Mouse (Mus musculus) spleen, adult 18-20 months (tissue): ENCODE measurements around the gene Cryaa.
A peak's percentile ranks its signal among the peaks of the same experiment; 100 is the strongest.

Experiments
- DNase-seq, 2 experiments: peaks; one replicate each; pipeline ENCODE4 v3.0.0; 2022; ENCODE audit warnings: mixed read lengths in 2 of 2

The Cryaa gene

DNA sequence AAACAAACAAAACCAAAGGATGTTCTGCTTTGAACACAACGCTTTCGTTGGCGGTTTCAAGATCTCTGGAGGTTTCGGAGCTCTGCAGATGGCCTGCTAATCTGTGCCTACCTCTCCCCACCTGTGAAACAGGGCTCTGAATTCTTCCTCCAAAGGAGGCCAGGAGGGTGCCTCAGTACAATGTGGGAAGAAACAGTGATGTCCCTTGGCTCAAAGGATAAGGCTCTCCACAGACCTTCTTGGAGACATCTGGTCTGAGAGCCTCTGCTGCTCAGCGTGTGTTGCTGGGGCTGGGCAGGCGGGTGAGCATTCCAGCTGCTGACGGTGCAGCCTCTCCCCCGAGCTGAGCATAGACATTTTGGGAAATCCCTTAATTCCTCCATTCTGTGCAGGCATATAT lies at the start of gene Cryaa:
Cryaa (plus strand) TSS at position 301 of the 400 bp plus-strand sequence.
- no peak for DNase-seq

GRCm38 (mm10) chr17:31627961-31628360 lies 49.6 kb upstream of the Cryaa start:
- DNase-seq: no peak

- no peak for DNase-seq
Measured at GRCm38 (mm10) chr17:31631081-31631800, 46.4 kb upstream of the Cryaa start.

GRCm38 (mm10) chr17:31633007-31633406 lies 44.6 kb upstream of the Cryaa start:
- DNase-seq: no peak

- no peak for DNase-seq
Measured at GRCm38 (mm10) chr17:31634896-31635295, 42.7 kb upstream of the Cryaa start.

DNA sequence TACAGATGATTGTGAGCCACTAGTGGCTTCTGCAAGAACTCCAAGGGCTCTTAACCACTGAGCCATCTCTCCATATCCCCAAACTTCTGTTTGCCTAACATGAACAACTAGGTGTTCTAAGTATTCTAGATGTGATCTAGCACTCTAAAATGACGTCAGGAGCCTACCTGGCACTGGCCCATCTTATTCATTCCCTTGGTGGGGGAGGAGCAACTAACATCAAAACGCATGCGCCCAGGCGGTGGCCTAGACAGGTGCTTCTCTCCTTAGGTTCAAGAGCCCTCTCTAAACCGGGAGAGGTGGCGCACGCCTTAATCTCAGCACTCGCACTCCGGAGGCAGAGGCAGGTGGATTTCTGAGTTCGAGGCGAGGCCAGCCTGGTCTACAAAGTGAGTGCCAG lies 41.8 kb upstream of the Cryaa start:
- DNase-seq: no peak

DNA sequence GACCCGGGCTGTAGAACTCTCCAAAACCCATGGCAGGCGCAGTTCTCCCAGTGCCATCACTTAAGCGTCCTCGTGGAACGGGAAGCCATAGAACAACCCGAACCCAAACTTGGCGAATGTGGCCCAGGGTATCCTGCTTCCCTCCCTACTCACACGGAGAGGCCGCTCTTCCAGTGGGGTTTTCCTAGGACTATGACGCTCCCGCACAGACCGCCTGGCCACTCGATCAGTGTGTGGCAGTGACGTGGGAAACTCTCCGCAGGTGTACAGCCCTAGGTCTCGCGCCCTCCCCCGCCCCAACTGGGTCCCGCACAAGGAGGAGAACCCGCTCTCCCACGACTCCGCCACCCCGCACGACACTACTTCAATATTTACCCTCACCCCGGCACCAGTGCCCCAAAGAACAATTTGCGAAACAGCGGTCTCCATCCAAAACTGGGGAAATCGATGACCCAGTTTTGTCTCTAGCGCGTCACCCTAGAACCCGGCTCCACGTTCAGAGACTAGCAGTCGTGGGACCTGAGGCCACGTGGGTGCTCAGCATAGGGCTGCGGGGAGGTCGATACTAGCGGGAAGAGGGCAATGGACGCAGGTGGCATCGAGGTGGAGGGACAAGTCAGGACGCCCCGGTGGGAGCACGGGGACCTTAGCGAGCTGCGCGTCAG lies 41.2 kb upstream of the Cryaa start:
- DNase-seq: no peak

GRCm38 (mm10) chr17:31636942-31637811 lies 40.4 kb upstream of the Cryaa start, which contains the start of gene Cbs:
TSS of gene Cbs (minus strand) at chr17:31637238.
- peak; percentile 30 to 32 for DNase-seq

- DNase-seq: no peak
Measured at GRCm38 (mm10) chr17:31637866-31638570, 39.6 kb upstream of the Cryaa start.

GRCm38 (mm10) chr17:31639651-31640050 lies 38.0 kb upstream of the Cryaa start:
- no peak for DNase-seq

DNA sequence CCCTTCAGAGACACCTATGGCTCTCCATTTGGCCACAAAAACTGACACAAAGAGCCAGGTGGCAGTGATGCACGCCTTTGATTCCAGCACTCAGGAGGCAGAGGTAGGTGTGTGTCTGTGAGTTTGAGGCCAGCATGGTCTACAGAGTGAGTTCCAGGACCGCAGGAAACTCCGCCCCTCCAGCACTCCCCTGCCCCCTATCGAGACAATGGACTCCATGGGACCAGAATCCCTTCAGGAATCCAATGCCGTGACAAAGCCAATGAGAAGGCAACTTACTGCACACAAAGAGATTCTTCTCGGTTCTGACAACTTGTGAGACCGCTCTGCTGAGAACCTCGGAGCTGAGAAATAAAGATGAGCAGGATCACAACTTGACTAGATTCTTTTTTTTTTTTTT lies 35.3 kb upstream of the Cryaa start:
- no peak for DNase-seq

GRCm38 (mm10) chr17:31642913-31643312 lies 34.7 kb upstream of the Cryaa start:
- DNase-seq: no peak

DNA sequence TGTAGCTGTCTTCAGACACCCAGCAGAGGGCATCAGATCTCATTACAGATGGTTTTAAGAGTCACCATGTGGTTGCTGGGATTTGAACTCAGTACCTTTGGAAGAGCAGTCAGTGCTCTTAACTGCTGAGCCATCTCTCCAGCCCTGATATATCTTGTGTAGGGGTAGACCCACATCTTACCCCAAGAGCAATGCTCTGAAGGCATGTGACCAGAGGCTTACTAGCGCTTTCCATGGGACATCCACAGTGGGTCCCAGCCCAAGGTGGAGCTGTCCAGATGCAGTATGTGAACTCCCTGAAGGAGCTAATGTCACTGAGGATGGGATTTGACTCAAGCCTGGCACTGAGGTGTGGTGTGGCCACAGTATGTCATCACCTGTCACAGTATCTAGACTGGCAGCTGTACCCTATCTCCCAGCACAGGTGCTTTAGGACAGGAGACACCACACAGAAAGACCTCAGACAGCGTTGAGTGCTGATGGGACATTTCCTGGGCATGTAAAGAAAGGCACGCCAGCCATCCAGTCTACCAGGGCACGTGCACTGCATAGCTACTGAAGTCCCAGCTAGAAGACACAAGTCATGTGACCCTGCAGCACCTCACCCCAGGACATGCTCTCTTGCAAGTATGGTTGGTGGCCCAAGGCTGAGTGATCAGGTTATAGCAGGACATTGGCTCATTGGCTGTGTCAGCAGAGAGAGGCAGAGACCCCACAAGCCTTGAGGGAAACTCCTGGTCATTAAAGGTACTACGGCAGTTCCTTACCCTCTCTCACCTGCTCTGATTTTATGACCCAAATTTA lies 31.2 kb upstream of the Cryaa start:
- no peak for DNase-seq

DNA sequence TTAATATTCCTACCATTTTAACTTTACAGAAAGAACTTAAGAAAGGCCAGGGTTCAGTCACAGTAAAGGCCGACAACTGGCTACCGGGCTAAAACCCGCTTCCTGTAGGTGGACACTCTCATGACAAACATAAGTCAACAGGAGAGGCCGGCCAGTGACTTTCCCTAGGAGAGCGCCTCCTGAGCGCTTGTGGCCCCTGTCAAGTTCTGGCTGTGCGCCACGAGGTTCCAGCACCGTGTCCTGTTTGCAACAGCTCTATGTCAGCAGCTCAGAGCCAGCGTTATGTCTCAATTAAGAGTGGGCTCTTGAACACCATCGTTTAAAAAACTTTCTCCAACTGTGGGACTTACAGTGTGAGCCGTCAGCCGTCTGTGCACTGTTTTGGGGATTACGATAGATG lies 25.5 kb upstream of the Cryaa start:
- no peak for DNase-seq

DNA sequence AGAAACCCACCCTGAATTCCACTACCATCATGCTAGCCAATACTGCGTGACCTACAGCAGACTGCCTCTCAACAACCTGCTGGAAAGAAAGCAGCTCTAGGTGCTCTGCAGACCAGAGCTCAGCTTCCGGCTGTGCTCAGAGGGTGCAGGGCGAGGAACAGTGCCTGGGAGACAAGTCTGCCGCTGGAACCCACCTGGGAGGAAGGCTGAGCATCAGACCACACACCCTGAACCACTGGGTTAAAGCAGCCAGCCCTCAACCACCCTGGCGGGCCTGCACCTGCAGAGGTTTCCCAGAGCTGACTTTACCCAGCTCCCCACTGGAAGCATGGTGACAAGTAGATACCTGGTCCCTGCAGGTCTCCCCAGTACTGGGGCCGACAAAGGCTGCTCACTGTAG lies 24.3 kb upstream of the Cryaa start:
- no peak for DNase-seq

- no peak for DNase-seq
Measured at GRCm38 (mm10) chr17:31655366-31655765, 22.2 kb upstream of the Cryaa start.

- no peak for DNase-seq
Measured at GRCm38 (mm10) chr17:31656682-31657081, 20.9 kb upstream of the Cryaa start.

DNA sequence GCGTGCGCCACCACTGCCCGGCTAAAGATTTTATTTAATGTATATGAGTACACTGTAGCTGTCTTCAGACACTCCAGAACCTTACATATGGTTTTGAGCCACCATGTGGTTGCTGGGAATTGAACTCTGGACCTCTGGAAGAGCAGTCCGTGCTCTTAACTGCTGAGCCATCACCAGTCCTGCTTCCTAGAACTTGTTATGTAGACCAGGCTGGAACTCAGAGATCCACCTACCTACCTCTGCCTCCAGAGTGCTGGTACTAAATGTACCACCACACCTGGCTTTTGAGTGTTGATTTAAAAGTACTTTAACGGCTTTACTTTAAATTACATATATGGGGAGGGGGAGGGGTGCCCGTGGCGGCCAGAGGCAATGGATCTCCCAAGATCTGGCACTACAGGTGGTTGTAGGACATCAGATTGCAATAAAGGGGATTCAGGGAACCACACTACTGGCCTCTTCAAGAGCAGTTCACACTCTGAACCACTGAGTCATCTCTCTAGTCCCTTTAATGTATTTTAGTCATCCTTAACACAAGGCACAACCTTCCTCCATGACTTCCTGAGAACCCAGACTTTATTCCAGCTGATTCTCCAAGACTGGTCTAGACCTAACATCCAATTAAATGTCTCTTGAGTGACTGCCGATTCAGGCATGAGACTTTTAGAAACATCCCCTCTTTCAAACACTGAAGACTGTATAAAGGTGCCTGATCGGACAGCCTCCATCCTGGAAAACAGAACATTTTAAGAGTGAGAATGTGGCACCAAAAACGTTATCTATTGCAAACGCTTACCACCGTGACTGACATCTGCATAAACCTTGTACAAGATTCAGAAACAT lies 20.2 kb upstream of the Cryaa start:
- no peak for DNase-seq

DNA sequence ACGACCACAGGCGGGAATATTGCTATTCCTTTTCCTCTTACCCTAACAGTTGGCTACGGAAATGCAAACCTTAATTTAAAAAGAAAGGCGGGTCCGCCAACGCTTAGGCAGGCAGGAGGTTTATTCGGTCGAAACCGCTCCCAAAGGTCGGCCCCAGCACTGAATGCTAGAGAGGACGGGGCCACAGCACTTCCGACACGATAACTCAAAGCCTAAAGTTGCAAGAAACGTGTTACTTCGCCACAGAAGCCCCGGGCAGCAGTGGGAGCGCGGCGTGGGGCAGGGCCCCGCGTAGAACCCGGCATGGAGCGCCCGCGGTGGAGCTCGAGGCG lies 19.5 kb upstream of the Cryaa start:
- DNase-seq: no peak

GRCm38 (mm10) chr17:31658468-31659185 lies 19.0 kb upstream of the Cryaa start, which contains the start of gene U2af1:
TSS of gene U2af1 (minus strand) at chr17:31658892.
- DNase-seq: peak; percentile 95 to 99
